In genomic region chr14:77280893-77281292, GRCm38 (mm10) we compare ENCODE assay signal across 19 mouse cellular contexts.
"Had no signal": no experiment of that assay in that cellular context is flagged by ENCODE, and none has a peak within 500 bp of the region (broad histone marks: within the 10 kb centered on the region; RNA-seq: fewer than 3 reads in every experiment).

No protein-coding gene starts in this region.

- H3K4me1 ChIP-seq: midbrain, embryonic 12.5 days had no signal

- H3K9me3 ChIP-seq: midbrain, embryonic 10.5 days; midbrain, embryonic 12.5 days; neural tube, embryonic 13.5 days; neural tube, embryonic 15.5 days had no signal

- H3K4me2 ChIP-seq: lung, embryonic 14.5 days; midbrain, embryonic 12.5 days; neural tube, embryonic 13.5 days; neural tube, embryonic 15.5 days had no signal

- H3K4me3 ChIP-seq: midbrain, embryonic 10.5 days; midbrain, embryonic 12.5 days; myocyte; neural tube, embryonic 13.5 days; neural tube, embryonic 15.5 days had no signal

- H3K27ac ChIP-seq: midbrain, embryonic 10.5 days; midbrain, embryonic 12.5 days; neural tube, embryonic 13.5 days; neural tube, embryonic 15.5 days had no signal

- H3K9ac ChIP-seq: lung, embryonic 14.5 days; midbrain, embryonic 12.5 days; neural tube, embryonic 13.5 days; neural tube, embryonic 15.5 days had no signal

- ATAC-seq: midbrain, embryonic 16.5 days had no signal

- DNase-seq: lung, adult 18-20 months; lung, embryonic 14.5 days; lung, postnatal 10 days; lung, postnatal 4 days; midbrain, embryonic 14.5 days; retina, postnatal 1 day; right cerebral cortex, adult 18-20 months; right cerebral cortex, postnatal 25 days; right cerebral cortex, postnatal 4 days; spleen, adult 18-20 months; thymus, adult 18-20 months; thymus, postnatal 25 days; thymus, postnatal 4 days had no signal

- H3K36me3 ChIP-seq: midbrain, embryonic 10.5 days; midbrain, embryonic 12.5 days; neural tube, embryonic 13.5 days; neural tube, embryonic 15.5 days had no signal

- H3K27me3 ChIP-seq: midbrain, embryonic 12.5 days; neural tube, embryonic 13.5 days; neural tube, embryonic 15.5 days had no signal
